Mouse (Mus musculus): ENCODE measurements around the gene Camkmt.

Gene Camkmt

GRCm38 (mm10) chr17:85486585-85487480 lies 396.5 kb downstream of the Camkmt start:
- no peak for TF ChIP-seq GATA4 (IDR thresholded peaks at IDR 0.05; ENCODE audit: insufficient replicate concordance, low read length)

- TF ChIP-seq GATA4 (IDR thresholded peaks at IDR 0.05; ENCODE audit: insufficient replicate concordance, low read length): no peak
Observed at GRCm38 (mm10) chr17:85487531-85487930, 397.2 kb downstream of the Camkmt start.

- TF ChIP-seq GATA4 (IDR thresholded peaks at IDR 0.05; ENCODE audit: insufficient replicate concordance, low read length): no peak
Observed at GRCm38 (mm10) chr17:85488601-85489487, 398.5 kb downstream of the Camkmt start.

GRCm38 (mm10) chr17:85489488-85489980 lies 399.2 kb downstream of the Camkmt start:
- TF ChIP-seq GATA4 (IDR thresholded peaks at IDR 0.05; ENCODE audit: insufficient replicate concordance, low read length): no peak

GRCm38 (mm10) chr17:85491491-85491890 lies 401.1 kb downstream of the Camkmt start:
- no peak for TF ChIP-seq GATA4 (IDR thresholded peaks at IDR 0.05; ENCODE audit: insufficient replicate concordance, low read length)

- TF ChIP-seq GATA4 (IDR thresholded peaks at IDR 0.05; ENCODE audit: insufficient replicate concordance, low read length): no peak
Observed at GRCm38 (mm10) chr17:85493521-85493920, 403.2 kb downstream of the Camkmt start.

- TF ChIP-seq GATA4 (IDR thresholded peaks at IDR 0.05; ENCODE audit: insufficient replicate concordance, low read length): no peak
Observed at GRCm38 (mm10) chr17:85495012-85495754, 404.8 kb downstream of the Camkmt start.

GRCm38 (mm10) chr17:85495871-85496270 lies 405.5 kb downstream of the Camkmt start:
- no peak for TF ChIP-seq GATA4 (IDR thresholded peaks at IDR 0.05; ENCODE audit: insufficient replicate concordance, low read length)

- no peak for TF ChIP-seq GATA4 (IDR thresholded peaks at IDR 0.05; ENCODE audit: insufficient replicate concordance, low read length)
Observed at GRCm38 (mm10) chr17:85504888-85505287, 414.5 kb downstream of the Camkmt start.

- no peak for TF ChIP-seq GATA4 (IDR thresholded peaks at IDR 0.05; ENCODE audit: insufficient replicate concordance, low read length)
Observed at GRCm38 (mm10) chr17:85506206-85507088, 416.1 kb downstream of the Camkmt start.

GRCm38 (mm10) chr17:85507089-85507460 lies 416.7 kb downstream of the Camkmt start:
- no peak for TF ChIP-seq GATA4 (IDR thresholded peaks at IDR 0.05; ENCODE audit: insufficient replicate concordance, low read length)
